Mouse (Mus musculus) cerebellum, postnatal 14 days (tissue): ENCODE results near the gene Slc25a48.

Source experiments
- DNase-seq, 2 experiments: peaks; one replicate each; pipeline ENCODE4 v3.0.0; 2021; ENCODE audit warnings: mixed read lengths in 2 of 2

The Slc25a48 gene

DNA sequence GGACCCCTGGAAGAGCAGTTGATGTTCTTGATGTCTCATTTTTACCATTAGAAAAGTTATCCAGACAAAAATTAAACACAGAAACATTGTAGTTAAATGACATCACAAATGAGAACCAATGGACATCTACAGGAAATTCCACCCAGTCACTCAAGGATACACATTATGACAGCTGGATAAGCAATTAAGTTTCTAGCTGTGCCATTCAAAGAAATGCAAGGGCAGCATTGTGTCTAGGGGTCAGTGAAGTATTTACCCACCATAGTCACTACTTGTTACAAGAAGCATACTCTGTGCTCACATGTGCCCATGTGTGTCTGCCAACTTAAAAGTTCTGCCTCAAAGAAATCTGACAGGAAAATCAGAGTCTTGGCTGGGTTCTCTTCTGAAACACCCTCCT, 75.4 kb downstream of the Slc25a48 start:
- no peak for DNase-seq

DNA sequence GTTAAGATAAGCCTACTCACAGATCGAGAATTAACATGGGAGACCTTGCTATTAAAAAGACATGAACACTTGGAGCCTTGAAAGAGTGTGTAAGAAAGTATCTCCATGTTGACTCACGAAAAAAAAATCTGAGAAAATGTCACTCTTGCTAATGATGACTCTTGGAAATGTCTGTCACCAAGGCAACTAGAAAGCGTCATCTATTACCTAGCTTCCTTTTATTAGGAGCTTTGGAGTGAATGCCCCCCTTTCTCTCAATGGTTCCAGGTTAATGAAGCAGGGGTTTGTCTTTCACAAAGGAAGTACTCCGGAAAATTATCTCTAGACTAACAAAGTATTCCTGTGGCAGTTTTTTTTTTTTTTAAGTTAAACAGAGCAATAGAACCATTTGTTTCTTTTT, 78.2 kb downstream of the Slc25a48 start:
- no peak for DNase-seq

DNA sequence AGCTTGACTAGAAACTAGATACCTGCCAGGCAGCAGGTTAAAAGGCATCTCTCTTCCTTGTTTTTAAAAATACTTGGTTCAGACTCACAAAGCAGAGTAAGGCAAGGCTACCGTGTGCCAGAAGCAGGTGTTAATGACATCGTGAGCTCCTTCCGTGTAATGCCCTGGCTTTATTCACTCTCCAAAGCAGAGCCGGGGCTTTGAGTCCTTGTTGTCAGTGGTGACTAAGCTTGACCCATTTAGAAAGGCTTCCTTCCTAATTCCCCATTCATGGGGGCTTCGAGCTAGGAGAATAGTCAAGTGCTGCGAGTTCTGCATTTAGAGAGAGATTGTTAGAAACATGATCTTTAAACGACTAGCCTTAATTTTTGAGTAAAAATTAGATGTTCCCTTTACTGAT, 78.7 kb downstream of the Slc25a48 start:
- no peak for DNase-seq

DNA sequence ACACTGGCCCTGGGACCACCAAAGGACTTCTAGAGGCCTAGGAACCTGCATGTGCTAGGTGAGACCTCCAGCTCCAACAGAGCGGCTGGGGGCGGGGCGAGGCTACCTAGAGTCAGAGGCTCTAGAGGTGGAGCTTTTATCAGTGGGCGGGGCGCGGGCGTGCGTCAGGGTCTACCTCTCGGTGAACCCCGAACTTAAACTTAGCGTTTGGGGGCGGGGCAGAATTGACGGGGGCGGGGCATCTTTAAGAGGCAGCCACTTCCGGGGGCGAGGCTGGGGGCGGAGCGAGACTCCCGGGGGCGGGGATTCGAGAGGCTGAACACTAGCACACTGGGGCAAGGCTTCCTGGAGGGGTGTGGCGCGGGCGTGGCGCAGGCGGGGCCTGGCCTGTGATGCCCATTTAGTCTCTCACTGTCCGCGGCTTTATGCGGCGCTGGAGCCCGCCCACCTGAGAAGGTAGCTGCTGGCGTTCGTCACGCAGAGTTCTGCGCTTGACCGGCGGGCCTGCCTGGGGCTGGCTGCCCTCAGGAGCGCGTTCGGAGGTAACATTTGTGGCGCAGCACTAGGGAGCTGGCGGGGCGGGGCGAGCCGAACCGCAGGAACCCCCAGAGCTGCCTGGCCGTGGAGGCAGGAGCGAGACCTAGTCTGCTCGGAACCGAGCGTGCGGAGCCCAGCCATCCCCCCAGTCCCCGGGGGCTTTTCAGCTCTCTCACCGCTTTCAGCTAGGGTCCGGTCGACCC, 84.1 kb downstream of the Slc25a48 start, which contains the start of gene Fbxl21:
Gene Fbxl21, plus strand, starts transcription at position 392 of the 740 bp plus-strand sequence.
- DNase-seq: peak; percentile 92

DNA sequence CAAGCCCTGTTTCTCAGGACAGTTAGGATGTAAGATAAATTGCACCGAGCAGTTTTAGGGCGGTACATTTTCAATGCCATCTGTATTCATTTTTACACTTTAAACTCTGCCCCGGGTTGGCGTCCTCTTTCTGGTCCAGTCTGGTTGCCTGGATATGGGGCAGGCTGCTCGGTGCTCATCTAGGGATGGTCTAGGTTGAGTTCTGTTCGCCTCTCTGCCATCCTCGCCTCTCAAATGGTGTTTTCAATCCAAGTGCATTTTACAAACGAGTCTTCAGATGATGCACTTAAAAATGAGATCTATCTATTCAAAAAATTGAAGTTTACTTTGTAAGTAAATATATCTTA, 84.6 kb downstream of the Slc25a48 start:
- no peak for DNase-seq
